In genomic region chr10:3434848-3435474, GRCm38 (mm10) we compare ENCODE assay signal across 21 mouse cellular contexts.
DNase-seq lines count a peak whose midpoint lies in the region; ATAC-seq and TF ChIP-seq lines count a peak whose summit lies in the region.
"Had no signal": no experiment of that assay in that cellular context is flagged by ENCODE, and none has a peak within 500 bp of the region (broad histone marks: within the 10 kb centered on the region; RNA-seq: fewer than 3 reads in every experiment).

No protein-coding gene starts in this region.

- no peak overlapping the region for H3K4me3 ChIP-seq in hindbrain, embryonic 11.5 days (ENCODE audit: low read depth, low read length)
- H3K4me3 ChIP-seq in hindbrain, embryonic 10.5 days, result no peak overlapping the region
- no peak overlapping the region for H3K4me3 ChIP-seq in forebrain, postnatal 0 days (ENCODE audit: low read depth, low read length)
- no peak overlapping the region for H3K4me3 ChIP-seq in neural tube, embryonic 12.5 days
- H3K4me3 ChIP-seq: embryonic facial prominence, embryonic 12.5 days; heart, embryonic 10.5 days; kidney, embryonic 15.5 days; midbrain, embryonic 12.5 days had no signal

- DNase-seq in adrenal gland, postnatal 14 days, result peak; percentile 32
- no peak for DNase-seq in adrenal gland, postnatal 10 days
- DNase-seq in hindbrain, embryonic 11.5 days (ENCODE audit: low spot score), result peak; percentile 3
- no peak for DNase-seq in hindbrain, embryonic 10.5 days (ENCODE audit: low spot score)
- DNase-seq in forebrain, postnatal 0 days, result no peak
- no peak for DNase-seq in embryo, embryonic 10 days (ENCODE audit: low spot score)
- DNase-seq in thymus, postnatal 0 days (ENCODE audit: low spot score), result no peak
- DNase-seq: cerebellum, adult 11 months; gastrocnemius, postnatal 36 days; heart, postnatal 14 days; layer of hippocampus, postnatal 36 days; liver; liver, postnatal 0 days; lung, postnatal 14 days; retina, postnatal 1 day; right cerebral cortex, postnatal 4 days had no signal

- H3K27me3 ChIP-seq in hindbrain, embryonic 11.5 days (ENCODE audit: control insufficient read depth, insufficient read depth, low read length), result no peaks in the 10 kb centered on the region
- no peaks in the 10 kb centered on the region for H3K27me3 ChIP-seq in hindbrain, embryonic 10.5 days (ENCODE audit: insufficient read depth, poor library complexity, severe bottlenecking)
- H3K27me3 ChIP-seq in forebrain, postnatal 0 days (ENCODE audit: insufficient read depth, low read length), result no peaks in the 10 kb centered on the region
- H3K27me3 ChIP-seq in neural tube, embryonic 12.5 days (replicated peaks), result no peaks in the 10 kb centered on the region
- H3K27me3 ChIP-seq: embryonic facial prominence, embryonic 12.5 days; kidney, embryonic 15.5 days; midbrain, embryonic 12.5 days had no signal

- no peaks in the 10 kb centered on the region for H3K4me1 ChIP-seq in hindbrain, embryonic 11.5 days (replicated peaks; ENCODE audit: control insufficient read depth, insufficient read depth, low read length)
- H3K4me1 ChIP-seq in hindbrain, embryonic 10.5 days (replicated peaks), result no peaks in the 10 kb centered on the region
- H3K4me1 ChIP-seq in forebrain, postnatal 0 days (ENCODE audit: insufficient read depth), result no peaks in the 10 kb centered on the region
- H3K4me1 ChIP-seq in neural tube, embryonic 12.5 days, result no peaks in the 10 kb centered on the region
- H3K4me1 ChIP-seq: embryonic facial prominence, embryonic 12.5 days; kidney, embryonic 15.5 days; midbrain, embryonic 12.5 days had no signal

- no peak for TF ChIP-seq CTCF in forebrain, postnatal 0 days (IDR thresholded peaks at IDR 0.05; ENCODE audit: low read depth)

- H3K36me3 ChIP-seq in hindbrain, embryonic 11.5 days (ENCODE audit: control insufficient read depth, insufficient read depth, low read length), result no peaks in the 10 kb centered on the region
- H3K36me3 ChIP-seq in hindbrain, embryonic 10.5 days, result no peaks in the 10 kb centered on the region
- H3K36me3 ChIP-seq in forebrain, postnatal 0 days (ENCODE audit: insufficient read depth), result no peaks in the 10 kb centered on the region
- no peaks in the 10 kb centered on the region for H3K36me3 ChIP-seq in neural tube, embryonic 12.5 days
- H3K36me3 ChIP-seq: embryonic facial prominence, embryonic 12.5 days; kidney, embryonic 15.5 days; midbrain, embryonic 12.5 days had no signal

- H3K4me2 ChIP-seq in hindbrain, embryonic 11.5 days (replicated peaks; ENCODE audit: low read depth, low read length), result no peak overlapping the region
- no peak overlapping the region for H3K4me2 ChIP-seq in forebrain, postnatal 0 days (ENCODE audit: low read depth)
- no peak overlapping the region for H3K4me2 ChIP-seq in neural tube, embryonic 12.5 days (replicated peaks)
- H3K4me2 ChIP-seq: embryonic facial prominence, embryonic 12.5 days; kidney, embryonic 15.5 days; midbrain, embryonic 12.5 days had no signal

- WGBS in hindbrain, embryonic 11.5 days, result 87% methylated on average over 8 of the region's 8 CpGs
- WGBS in hindbrain, embryonic 10.5 days, result 86% methylated on average over 8 of the region's 8 CpGs
- 84% methylated on average over 8 of the region's 8 CpGs for WGBS in forebrain, postnatal 0 days
- WGBS in neural tube, embryonic 12.5 days, result 76% methylated on average over 8 of the region's 8 CpGs

- no peak overlapping the region for H3K27ac ChIP-seq in hindbrain, embryonic 11.5 days (ENCODE audit: low read depth, low read length)
- H3K27ac ChIP-seq in hindbrain, embryonic 10.5 days, result no peak overlapping the region
- H3K27ac ChIP-seq in forebrain, postnatal 0 days (ENCODE audit: low read depth, low read length), result no peak overlapping the region
- no peak overlapping the region for H3K27ac ChIP-seq in neural tube, embryonic 12.5 days
- H3K27ac ChIP-seq: embryonic facial prominence, embryonic 12.5 days; heart, embryonic 10.5 days; kidney, embryonic 15.5 days; midbrain, embryonic 12.5 days had no signal

- no peak overlapping the region for H3K9ac ChIP-seq in hindbrain, embryonic 11.5 days (ENCODE audit: low read depth, low read length)
- no peak overlapping the region for H3K9ac ChIP-seq in forebrain, postnatal 0 days
- no peak overlapping the region for H3K9ac ChIP-seq in neural tube, embryonic 12.5 days
- H3K9ac ChIP-seq: embryonic facial prominence, embryonic 12.5 days; kidney, embryonic 15.5 days; liver, postnatal 0 days; midbrain, embryonic 12.5 days had no signal

- ATAC-seq in hindbrain, embryonic 11.5 days (ENCODE audit: low FRiP score), result peak; percentile 54; the same call in 1 of the 2 replicates
- ATAC-seq in forebrain, postnatal 0 days, result peak; percentile 80
- ATAC-seq in neural tube, embryonic 12.5 days (ENCODE audit: low FRiP score, low read depth), result peak; percentile 58
- ATAC-seq: liver, postnatal 0 days had no signal

- no peaks in the 10 kb centered on the region for H3K9me3 ChIP-seq in hindbrain, embryonic 11.5 days (ENCODE audit: control insufficient read depth, low read length)
- H3K9me3 ChIP-seq in hindbrain, embryonic 10.5 days, result peaks cover 16% of the 10 kb centered on the region; the same call in 1 of the 2 replicates
- H3K9me3 ChIP-seq in forebrain, postnatal 0 days (ENCODE audit: low read length), result no peaks in the 10 kb centered on the region
- peaks cover 6% of the 10 kb centered on the region; the same call in 1 of the 2 replicates for H3K9me3 ChIP-seq in neural tube, embryonic 12.5 days
- H3K9me3 ChIP-seq: heart, embryonic 10.5 days; kidney, embryonic 15.5 days had no signal

Comparison
In these comparisons a context has a peak if more than half of its experiments do, and no peak if none do; other contexts are left out.
1. DNase-seq: peak in adrenal gland, postnatal 14 days (single experiment) and hindbrain, embryonic 11.5 days (single experiment); none in adrenal gland, postnatal 10 days (single experiment), hindbrain, embryonic 10.5 days (single experiment), forebrain, postnatal 0 days (single experiment), embryo, embryonic 10 days (single experiment) and thymus, postnatal 0 days (single experiment).
2. Peak in every context shown above with its lines, with median percentiles within 50 percentile points of each other: ATAC-seq.